Mouse (Mus musculus) thymus, postnatal 0 days (tissue): Measurements from ENCODE around the gene Slc12a5. TPM values are rescaled to one million over a fixed set of nuclear protein-coding genes. Genes with fewer than 3 reads are reported as not detected.

Source experiments
- DNase-seq: peaks from one replicate; pipeline ENCODE4 v3.0.0-alpha.2; 2015; ENCODE audit warnings: low spot score
- polyA plus RNA-seq: library from polyadenylated mRNA; unstranded; fragments of >200 nt; fragmentation: Nextera tagmentation; extraction: Ambion mirVana; gene quantifications from 2 replicates; pipeline ENCODE4 v1.2.1, GENCODE M21; 2015

Slc12a5 gene
- polyA plus RNA-seq, 1 experiment from 2014 or later: 0.26 TPM

DNA sequence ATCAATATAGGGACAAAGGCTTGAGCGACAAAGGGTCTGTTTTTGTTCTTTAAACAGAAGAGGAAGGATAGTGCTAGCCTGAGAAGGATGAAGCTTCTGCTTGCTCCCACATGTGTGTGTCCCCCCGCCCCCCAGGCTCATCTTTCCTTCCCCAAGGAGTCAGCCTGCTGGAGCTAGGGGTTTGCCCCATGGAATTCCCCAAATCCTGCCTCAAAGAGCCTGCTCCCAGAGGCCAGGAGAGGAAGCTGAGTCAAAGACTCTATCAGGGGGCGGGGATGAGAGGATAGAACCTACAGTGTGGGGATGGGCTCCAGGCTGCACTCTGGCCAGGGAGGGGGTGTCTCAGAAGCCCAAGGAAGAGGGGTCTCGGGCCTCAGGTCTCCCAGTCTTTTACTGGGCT lies 13.1 kb upstream of the Slc12a5 start:
- DNase-seq: no peak

DNA sequence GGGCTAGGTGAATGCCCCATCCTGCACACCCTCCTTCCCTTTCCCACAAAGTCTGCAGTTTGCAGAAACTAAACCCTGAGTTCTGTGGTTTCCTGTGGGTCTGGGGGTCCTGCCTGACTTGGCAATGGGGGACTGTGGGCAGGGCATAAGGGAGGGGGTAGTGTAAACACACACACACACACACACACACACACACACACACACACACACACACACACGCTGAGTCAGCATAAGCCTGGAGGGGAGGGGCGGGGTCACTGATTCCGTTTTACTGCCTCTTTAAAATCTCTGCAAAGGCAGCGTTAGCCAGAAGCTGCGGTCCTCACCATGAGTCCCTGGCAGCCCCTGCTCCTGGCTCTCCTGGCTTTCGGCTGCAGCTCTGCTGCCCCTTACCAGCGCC lies 12.7 kb upstream of the Slc12a5 start:
- DNase-seq: no peak

GRCm38 (mm10) chr2:164948962-164949361 lies 11.6 kb upstream of the Slc12a5 start:
- DNase-seq: no peak

DNA sequence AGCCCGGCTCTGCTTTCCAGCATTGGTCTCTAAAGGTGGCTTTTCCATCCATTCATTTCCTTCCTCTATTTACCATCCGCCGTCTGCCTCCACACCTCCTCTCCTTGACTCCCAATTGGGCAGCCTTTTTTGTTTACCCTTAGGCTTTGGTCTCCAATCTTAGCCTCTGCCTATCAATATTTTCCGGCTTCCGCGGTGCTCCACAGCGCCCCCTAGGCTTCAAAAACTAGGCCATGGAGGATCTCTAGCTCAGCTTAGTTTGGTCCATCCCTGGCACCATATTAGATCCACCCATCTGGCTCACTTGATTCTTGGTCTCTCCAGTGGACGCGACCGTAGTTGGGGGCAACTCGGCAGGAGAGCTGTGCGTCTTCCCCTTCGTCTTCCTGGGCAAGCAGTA lies 10.1 kb upstream of the Slc12a5 start:
- no peak for DNase-seq

GRCm38 (mm10) chr2:164951745-164952144 lies 8.9 kb upstream of the Slc12a5 start:
- DNase-seq: no peak

DNA sequence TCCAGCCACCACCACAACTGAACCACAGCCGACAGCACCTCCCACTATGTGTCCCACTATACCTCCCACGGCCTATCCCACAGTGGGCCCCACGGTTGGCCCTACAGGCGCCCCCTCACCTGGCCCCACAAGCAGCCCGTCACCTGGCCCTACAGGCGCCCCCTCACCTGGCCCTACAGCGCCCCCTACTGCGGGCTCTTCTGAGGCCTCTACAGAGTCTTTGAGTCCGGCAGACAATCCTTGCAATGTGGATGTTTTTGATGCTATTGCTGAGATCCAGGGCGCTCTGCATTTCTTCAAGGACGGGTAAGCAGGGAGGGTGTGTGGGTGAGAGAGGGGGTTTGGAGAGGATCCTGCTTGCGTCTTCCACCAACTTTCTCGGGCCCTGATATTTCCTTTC lies 8.2 kb upstream of the Slc12a5 start:
- DNase-seq: no peak

- peak; percentile 77 for DNase-seq
Measured at GRCm38 (mm10) chr2:164953224-164953623, 7.4 kb upstream of the Slc12a5 start.

DNA sequence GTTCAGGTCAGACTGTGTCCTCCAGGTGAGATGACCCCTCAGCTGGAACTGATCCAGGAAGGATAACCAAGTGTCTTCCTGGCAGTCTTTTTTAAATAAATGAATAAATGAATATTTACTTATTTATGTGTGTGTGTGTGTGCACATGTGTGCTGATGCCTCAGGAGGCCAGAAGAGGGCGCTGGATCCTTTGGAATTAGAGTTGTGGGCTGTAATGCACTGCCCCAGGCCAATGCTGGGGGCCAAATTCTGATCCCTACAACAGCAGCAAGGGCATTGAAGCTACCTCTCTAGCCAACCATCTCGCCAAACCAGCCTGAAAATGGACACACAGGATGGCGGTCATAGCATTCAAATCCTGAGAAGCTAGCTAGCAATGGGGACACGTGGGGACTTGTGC lies 4.9 kb upstream of the Slc12a5 start:
- DNase-seq: no peak

GRCm38 (mm10) chr2:164956195-164956594 lies 4.4 kb upstream of the Slc12a5 start:
- no peak for DNase-seq

DNA sequence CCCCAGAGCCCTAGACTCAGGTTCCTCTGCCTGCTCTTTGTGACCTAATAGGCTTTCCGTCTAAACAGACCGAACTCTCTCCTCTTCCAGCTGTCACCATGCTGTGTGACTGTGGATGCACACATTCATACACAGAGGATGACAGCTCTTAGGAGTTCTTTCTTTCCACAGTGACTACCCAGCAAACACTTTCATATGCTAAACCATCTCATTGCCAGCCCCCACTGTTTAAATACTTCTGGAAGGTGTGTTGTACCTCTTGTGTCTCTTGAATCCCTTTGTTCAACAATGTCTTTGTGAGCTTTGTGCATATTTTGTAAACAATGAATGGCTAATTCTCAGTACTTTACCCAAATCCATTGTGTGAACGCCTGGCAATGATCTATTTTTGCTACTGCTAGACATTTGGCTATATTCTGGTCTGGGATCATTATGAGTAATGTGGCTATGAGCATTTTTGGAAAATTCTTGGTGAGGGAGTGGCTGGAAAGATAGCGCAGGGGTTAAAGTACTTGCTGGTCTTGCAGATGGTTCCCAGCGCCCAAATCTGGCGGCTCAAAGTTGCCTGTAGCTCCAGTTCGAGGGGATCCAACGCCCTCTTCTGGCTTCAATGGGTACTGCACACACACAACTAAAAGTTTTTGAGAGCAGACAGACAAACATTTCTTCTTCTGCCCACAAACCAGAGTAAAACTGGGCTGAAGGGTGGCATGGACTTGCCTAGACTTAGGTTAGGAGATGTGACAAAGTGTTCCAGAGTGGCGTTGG lies 2.9 kb upstream of the Slc12a5 start:
- DNase-seq: no peak

DNA sequence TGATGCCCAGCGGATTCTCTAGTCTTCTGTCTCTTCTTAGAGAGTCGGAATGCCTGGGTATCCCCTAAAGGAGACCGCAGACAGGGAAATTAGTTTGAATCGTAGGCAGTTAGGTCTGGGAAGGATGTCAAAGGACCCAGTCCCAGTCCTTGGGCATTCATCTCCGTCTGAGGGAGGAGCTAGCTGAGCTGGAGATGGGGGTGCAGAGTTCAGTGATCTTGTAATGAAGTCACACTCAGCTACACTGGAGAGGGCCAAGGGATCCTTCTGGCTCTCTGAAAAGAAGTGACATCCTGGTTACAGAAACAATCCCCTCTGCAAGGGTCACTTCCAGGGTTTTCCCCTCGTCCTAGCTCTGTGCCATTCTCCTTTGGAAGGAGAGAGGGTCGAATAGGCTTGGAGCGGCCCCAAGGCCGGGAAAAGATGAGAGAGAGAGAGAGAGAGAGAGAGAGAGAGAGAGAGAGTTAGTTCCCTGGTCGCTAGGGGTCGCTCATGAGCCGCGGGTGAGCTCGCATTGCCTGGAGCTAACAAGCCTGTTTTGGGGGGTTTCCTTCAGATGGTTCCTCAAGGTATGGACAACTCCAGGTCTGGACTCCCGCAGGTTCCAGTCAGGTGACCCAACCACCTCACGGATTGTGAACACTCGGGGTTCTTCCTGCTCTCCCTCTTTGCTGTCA lies 1.0 kb downstream of the Slc12a5 start:
- peak; percentile 65 for DNase-seq

GRCm38 (mm10) chr2:164962183-164962580 lies 1.6 kb downstream of the Slc12a5 start:
- DNase-seq: no peak

GRCm38 (mm10) chr2:164964242-164964894 lies 3.8 kb downstream of the Slc12a5 start:
- DNase-seq: no peak

DNA sequence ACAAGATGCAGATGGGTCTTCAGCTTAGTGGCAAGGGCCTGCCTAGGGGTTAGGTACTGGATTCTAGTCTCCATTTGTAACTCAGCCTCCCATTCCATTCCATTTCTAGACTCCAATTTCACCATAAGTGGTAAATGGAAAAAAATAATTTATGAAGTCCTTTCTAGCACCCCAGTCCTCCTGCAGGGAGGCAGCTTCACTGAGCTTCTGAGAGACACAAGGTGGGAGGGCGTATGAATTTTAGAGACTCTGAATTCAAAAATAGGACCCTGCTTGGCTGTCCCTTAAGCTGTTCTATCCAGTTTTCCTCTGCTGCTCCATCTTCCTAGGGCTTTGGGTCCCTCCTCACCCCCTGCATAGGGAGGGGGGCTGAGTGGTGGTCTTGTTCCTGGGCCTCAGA lies 4.4 kb downstream of the Slc12a5 start:
- no peak for DNase-seq

GRCm38 (mm10) chr2:164966381-164966780 lies 5.8 kb downstream of the Slc12a5 start:
- peak; percentile 42 for DNase-seq

DNA sequence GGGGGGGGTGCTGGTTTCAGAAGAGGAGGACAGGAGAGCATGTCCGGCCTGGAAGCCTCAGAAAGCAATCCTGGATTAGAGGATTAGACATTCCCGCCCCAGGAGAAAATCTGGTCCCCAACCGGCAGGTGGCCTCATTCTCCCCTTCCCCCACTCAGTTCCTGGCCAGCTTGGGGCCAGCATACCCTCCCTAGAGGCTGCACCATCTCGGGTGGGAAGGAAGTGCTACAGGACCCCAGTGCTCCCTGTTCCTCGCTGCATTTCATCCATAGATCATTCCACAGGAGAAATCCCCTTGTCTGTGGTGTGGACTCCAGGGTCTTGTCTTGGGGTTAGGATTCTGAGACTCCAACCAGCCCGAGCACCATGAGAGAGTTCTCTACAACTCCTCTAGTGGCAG lies 6.6 kb downstream of the Slc12a5 start:
- no peak for DNase-seq

DNA sequence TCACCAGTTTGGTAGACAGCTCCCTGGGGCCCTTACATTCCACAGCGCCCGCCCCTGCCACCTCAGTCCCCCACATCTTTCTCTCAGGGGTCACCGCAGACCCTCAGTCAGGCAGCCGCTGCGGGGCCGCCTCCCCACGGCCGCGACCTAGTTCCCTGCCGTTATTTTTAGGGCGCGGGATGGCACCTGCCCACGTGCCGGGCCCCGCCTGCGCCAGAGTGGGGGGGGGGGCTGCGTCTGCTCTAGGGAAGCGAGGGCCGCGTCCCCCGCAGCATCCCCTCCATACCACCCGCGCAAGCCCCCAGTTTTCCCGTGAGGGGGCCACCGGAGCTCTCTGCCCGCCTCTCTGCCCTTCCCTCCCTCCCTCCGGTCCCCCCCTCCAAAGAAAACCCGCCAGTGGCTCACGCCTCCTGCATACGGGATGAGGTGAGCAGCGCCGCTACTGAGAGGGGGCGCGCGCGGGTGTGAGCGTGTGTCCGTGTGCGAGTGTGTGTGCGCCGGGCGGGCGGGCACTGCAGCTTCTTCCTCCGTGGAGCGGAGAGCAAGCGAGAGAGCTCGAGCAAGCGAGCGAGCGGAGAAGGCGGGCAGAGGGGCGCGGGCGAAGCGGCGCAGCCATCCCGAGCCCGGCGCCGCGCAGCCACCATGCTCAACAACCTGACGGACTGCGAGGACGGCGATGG lies 7.3 kb downstream of the Slc12a5 start:
- no peak for DNase-seq

GRCm38 (mm10) chr2:164968451-164968851 lies 7.8 kb downstream of the Slc12a5 start:
- DNase-seq: no peak

DNA sequence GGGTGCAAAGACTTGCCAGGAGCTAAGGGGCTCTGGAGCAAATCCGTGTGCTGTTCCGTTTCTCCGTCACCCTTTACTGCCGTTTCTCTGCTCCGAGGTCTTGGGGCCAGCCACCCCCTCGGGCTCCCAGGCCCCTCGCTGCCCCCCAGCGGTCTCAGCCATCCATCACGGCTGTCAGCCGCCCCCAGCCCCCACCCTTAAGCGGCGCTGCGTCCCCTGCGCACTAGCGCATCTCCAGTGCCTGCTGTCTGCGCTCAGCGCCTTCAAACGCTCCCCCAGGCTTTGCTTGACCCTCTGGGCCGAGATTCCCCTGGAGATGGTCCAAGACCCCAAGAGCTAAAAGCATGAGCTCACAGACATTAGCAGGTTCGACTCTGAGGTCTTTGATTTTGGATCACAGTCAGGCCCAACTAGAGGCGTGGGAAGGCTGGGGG lies 8.8 kb downstream of the Slc12a5 start:
- DNase-seq: no peak

DNA sequence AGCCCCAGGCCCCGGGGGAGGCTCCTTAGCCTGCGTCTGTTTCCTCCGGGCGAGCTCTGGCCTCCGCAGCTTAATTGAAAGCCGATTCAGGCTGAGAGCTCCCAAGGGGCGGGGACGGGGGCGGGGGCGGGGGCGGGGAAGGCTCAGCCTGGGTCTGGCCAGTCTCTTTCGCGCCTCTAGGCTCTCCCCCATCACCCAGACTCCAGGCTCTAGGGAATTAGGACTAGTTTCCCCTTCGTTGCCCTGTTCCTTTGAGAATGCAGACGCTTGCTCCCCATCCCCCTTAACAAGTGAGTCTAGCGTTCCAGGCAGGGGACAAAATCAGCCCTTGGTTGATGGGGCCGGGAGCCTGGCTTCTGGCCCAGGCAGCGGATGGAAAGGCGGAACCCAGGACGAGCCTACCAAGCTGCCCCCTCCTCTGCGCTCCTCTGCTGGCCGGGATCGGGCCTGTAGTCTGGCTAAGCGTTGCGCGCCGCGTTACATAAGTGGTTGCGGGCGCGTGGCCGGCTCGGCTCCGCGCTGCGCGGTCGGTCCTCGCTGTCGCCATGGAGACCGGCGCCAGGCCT lies 10.1 kb downstream of the Slc12a5 start:
- no peak for DNase-seq

GRCm38 (mm10) chr2:164972646-164973045 lies 12.0 kb downstream of the Slc12a5 start:
- DNase-seq: no peak

DNA sequence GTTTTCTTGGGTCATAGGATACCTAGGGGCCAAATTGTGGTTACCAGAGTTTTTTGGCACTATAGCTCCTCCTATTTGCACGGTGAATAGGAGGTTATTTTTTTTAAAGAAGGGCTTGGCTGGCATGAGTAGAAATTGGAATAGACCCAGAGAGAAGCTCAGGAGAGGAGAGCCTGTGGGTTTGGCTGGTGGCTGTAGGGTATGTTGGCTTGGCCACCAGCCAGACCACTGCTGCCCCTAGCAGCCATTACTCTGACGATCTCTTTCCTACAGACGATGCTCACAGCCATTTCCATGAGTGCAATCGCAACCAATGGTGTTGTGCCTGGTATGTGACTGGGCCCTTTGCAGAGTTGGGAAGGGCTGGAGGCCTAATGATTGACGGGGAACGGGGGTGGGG lies 15.0 kb downstream of the Slc12a5 start:
- no peak for DNase-seq
